Mouse (Mus musculus) kidney, adult 2 months (tissue): ENCODE measurements at regions not wholly inside any gene's neighbourhood (a gene's known extent, or its start where the extent isn't known, plus 50 kb on each side); places are given as distances from the start of the nearest gene placed in this dataset.

Experiments
- CTCF ChIP-seq: fragments of 200-500 bp; conservative IDR thresholded peaks from 2 replicates; pipeline ENCODE4 v1.5.1; 2011; ENCODE audit warnings: low read depth, mild to moderate bottlenecking, control low read depth, low read length, moderate library complexity, mixed read lengths; ENCODE audit not compliant: insufficient read depth, insufficient read length
- POLR2A ChIP-seq: fragments of 200-500 bp; IDR thresholded peaks from one replicate; pipeline ENCODE4 v1.6.1; 2011; ENCODE audit warnings: low read depth, low read length, control low read depth

DNA sequence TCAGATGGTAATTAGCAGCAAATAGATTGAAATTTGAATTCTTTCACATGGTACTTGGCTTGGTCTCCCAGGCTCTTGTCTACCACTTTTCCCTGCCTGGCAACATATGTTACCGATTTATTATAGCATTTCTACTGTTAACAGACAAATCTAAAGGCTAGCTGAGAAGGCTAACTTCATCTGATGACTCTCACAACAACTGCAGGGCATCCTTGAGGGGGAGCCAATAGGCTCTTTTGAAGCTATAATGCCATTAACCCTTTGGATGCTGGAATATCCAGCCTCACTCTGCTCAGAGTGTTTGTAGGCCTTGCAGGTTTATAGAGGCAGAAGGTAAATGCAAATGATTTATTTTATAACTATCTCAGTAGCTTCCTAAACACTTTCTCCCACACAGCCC lies 262.2 kb downstream of the Meis1 start:
- no peak for TF ChIP-seq POLR2A
- no peak for TF ChIP-seq CTCF
